Mouse (Mus musculus) NIH3T3 (cell line): ENCODE measurements around the gene Pard6b.
A peak's percentile ranks its signal among the peaks of the same experiment; 100 is the strongest.

Experiments used
- DNase-seq: peaks from one replicate; pipeline ENCODE4 v3.0.0-alpha.2; 2012; ENCODE audit warnings: low read depth

Pard6b gene

GRCm38 (mm10) chr2:168059200-168059790 lies 21.5 kb upstream of the Pard6b start:
- DNase-seq = peak; percentile 65

GRCm38 (mm10) chr2:168063712-168064111 lies 17.1 kb upstream of the Pard6b start:
- DNase-seq = no peak

GRCm38 (mm10) chr2:168065511-168065910 lies 15.3 kb upstream of the Pard6b start:
- DNase-seq = peak; percentile 56

GRCm38 (mm10) chr2:168066783-168067182 lies 14.0 kb upstream of the Pard6b start:
- no peak for DNase-seq

GRCm38 (mm10) chr2:168070425-168070824 lies 10.4 kb upstream of the Pard6b start:
- DNase-seq = no peak

GRCm38 (mm10) chr2:168072436-168073131 lies 8.2 kb upstream of the Pard6b start:
- peak; percentile 86 for DNase-seq

- no peak for DNase-seq
These were observed 7.1 kb upstream of the Pard6b start for GRCm38 (mm10) chr2:168073722-168074121.

- no peak for DNase-seq
These were observed 6.3 kb upstream of the Pard6b start for GRCm38 (mm10) chr2:168074457-168074856.

- peak; percentile 44 for DNase-seq
These were observed 3.8 kb upstream of the Pard6b start for GRCm38 (mm10) chr2:168076840-168077576.

GRCm38 (mm10) chr2:168078107-168078830 lies 2.5 kb upstream of the Pard6b start:
- DNase-seq = no peak

- DNase-seq = no peak
These were observed 612 bp downstream of the Pard6b start for GRCm38 (mm10) chr2:168081299-168081932.

- no peak for DNase-seq
These were observed 1.1 kb downstream of the Pard6b start for GRCm38 (mm10) chr2:168081933-168082306.

GRCm38 (mm10) chr2:168083593-168083992 lies 2.8 kb downstream of the Pard6b start:
- DNase-seq = no peak

GRCm38 (mm10) chr2:168084228-168084627 lies 3.4 kb downstream of the Pard6b start:
- no peak for DNase-seq

GRCm38 (mm10) chr2:168085621-168086265 lies 4.9 kb downstream of the Pard6b start:
- peak; percentile 46 for DNase-seq

GRCm38 (mm10) chr2:168086318-168086717 lies 5.5 kb downstream of the Pard6b start:
- DNase-seq = peak; percentile 40

- no peak for DNase-seq
These were observed 6.0 kb downstream of the Pard6b start for GRCm38 (mm10) chr2:168086839-168087238.

- DNase-seq = no peak
These were observed 10.8 kb downstream of the Pard6b start for GRCm38 (mm10) chr2:168091560-168091959.

- no peak for DNase-seq
These were observed 12.3 kb downstream of the Pard6b start for GRCm38 (mm10) chr2:168093077-168093476.

GRCm38 (mm10) chr2:168095077-168095476 lies 14.3 kb downstream of the Pard6b start:
- no peak for DNase-seq

- no peak for DNase-seq
These were observed 15.7 kb downstream of the Pard6b start for GRCm38 (mm10) chr2:168096487-168096886.
